Mouse (Mus musculus) hindbrain, embryonic 11.5 days (tissue): Measurements from ENCODE around the gene Fev. TPM values are rescaled to one million over a fixed set of nuclear protein-coding genes. Genes with fewer than 3 reads are reported as not detected.

ENCODE experiments used
- ATAC-seq: fragments of 200-750 bp; cut with Nextera tagmentation; 2 replicates; pipeline ENCODE4 v1.8.0; 2017; ENCODE audit warnings: mild to moderate bottlenecking, moderate TSS enrichment, moderate library complexity; ENCODE audit not compliant: low FRiP score
- DNase-seq: peaks from one replicate; pipeline ENCODE4 v3.0.0-alpha.2; 2015; ENCODE audit warnings: low spot score
- H3K27ac ChIP-seq: fragments of 300-500 bp; sonication (generic); 2 replicates; pipeline ENCODE4 v1.5.1; 2014; ENCODE audit warnings: mild to moderate bottlenecking, low read depth, low read length
- H3K27me3 ChIP-seq: fragments of 300-500 bp; sonication (generic); 2 replicates; pipeline ENCODE4 v1.6.1; 2014; ENCODE audit warnings: mild to moderate bottlenecking, low read length, moderate library complexity, mixed read lengths; ENCODE audit not compliant: control insufficient read depth, insufficient read depth
- H3K36me3 ChIP-seq: fragments of 300-500 bp; sonication (generic); 2 replicates; pipeline ENCODE4 v1.6.1; 2014; ENCODE audit warnings: mild to moderate bottlenecking, low read length, moderate library complexity, mixed read lengths; ENCODE audit not compliant: control insufficient read depth, insufficient read depth
- H3K4me1 ChIP-seq: fragments of 300-500 bp; sonication (generic); replicated peaks from 2 replicates; pipeline ENCODE4 v1.6.1; 2014; ENCODE audit warnings: low read length, mixed read lengths; ENCODE audit not compliant: control insufficient read depth, insufficient read depth
- H3K4me2 ChIP-seq: fragments of 300-500 bp; sonication (generic); replicated peaks from 2 replicates; pipeline ENCODE4 v1.6.1; 2014; ENCODE audit warnings: mild to moderate bottlenecking, low read depth, low read length
- H3K4me3 ChIP-seq: fragments of 300-500 bp; sonication (generic); 2 replicates; pipeline ENCODE4 v1.5.1; 2014; ENCODE audit warnings: low read depth, low read length
- H3K9ac ChIP-seq: fragments of 300-500 bp; sonication (generic); 2 replicates; pipeline ENCODE4 v1.6.1; 2014; ENCODE audit warnings: low read depth, low read length
- H3K9me3 ChIP-seq: fragments of 300-500 bp; sonication (generic); 2 replicates; pipeline ENCODE4 v1.6.1; 2016; ENCODE audit warnings: low read length; ENCODE audit not compliant: control insufficient read depth
- WGBS: fragments of 180-500 bp; shearing (Covaris S2); extraction: QIAGEN DNeasy Blood & Tissue Kit; methylation state at CpG from one replicate; pipeline ENCODE4 v1.1.7; 2014; 5-methylcytosine and 5-hydroxymethylcytosine counted together
- polyA plus RNA-seq: library from polyadenylated mRNA; unstranded; fragments of >200 nt; fragmentation: Nextera tagmentation; extraction: Ambion mirVana; gene quantifications from 2 replicates; pipeline ENCODE4 v1.2.1, GENCODE M21; 2014

The Fev gene
- polyA plus RNA-seq, 1 experiment from 2014 or later, result 3.0 TPM

DNA sequence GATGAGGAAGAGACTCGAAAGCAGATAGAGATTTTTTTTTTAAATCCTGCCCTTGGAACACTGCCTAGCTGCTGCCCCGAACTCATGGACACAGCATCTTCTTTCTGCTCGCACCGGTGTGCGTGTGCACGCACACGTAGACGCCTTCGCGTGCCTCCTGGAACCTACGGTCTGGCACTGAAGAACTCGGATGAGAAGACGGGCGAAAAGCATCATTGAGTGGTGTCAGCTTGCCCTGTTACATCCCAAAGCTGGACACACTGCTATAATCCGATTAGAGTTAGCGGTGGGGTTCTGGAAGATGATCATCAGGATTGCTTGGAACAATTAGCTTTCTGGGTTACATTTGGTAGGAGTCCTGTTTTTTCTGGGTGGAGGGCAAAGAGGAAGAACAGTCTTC, 26.4 kb downstream of the Fev start:
- Histone ChIP-seq H3K27me3 (peaks cover 21% of the 10 kb centered on the region), H3K36me3 (no peaks in the 10 kb centered on the region), H3K9me3 (no peaks in the 10 kb centered on the region), H3K4me1 (peaks cover 10% of the 10 kb centered on the region), H3K27ac (no peak overlapping the region), H3K4me3 (peak overlapping the region; percentile 63), H3K9ac (peak overlapping the region; percentile 27; the same call in 1 of the 2 replicates), H3K4me2 (peak overlapping the region; percentile 67)
- ATAC-seq (no peak), DNase-seq (no peak)
- 6% methylated on average over 16 of the region's 16 CpGs for WGBS

DNA sequence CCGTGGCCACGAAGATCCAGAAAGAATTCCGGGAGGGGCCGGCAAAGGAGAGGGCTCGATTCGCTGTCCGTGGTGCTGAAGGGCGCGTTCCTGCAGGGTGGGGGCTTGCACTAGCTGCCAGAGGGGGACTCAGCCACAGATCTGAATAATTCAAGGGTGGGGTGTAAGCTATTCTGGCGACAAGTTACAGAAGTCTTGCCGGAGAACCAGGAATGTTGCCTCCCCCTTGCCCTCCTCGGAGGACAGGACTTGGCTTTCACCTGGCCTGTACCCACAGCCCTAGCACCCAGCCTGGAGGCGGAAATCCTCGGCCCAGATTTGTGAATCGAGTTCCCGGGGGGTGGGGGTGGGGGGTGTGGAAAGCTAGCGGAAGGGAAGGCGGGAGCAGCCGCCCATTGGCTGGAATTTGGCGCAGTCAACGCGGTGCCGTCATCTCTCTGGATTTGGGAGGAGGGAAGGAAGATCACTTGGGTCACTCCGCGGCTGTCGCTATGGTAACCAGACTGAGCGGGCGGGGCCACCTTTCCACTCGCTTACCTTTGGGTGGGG, 27.0 kb downstream of the Fev start:
- H3K4me1 ChIP-seq, result peaks cover 12% of the 10 kb centered on the region
- H3K36me3 ChIP-seq, result no peaks in the 10 kb centered on the region
- peaks cover 23% of the 10 kb centered on the region for H3K27me3 ChIP-seq
- H3K9me3 ChIP-seq, result no peaks in the 10 kb centered on the region
- DNase-seq (peak; percentile 86), ATAC-seq (peak; percentile 49)
- H3K4me3 ChIP-seq, result peak overlapping the region; percentile 63
- H3K9ac ChIP-seq, result peak overlapping the region; percentile 42; the same call in 1 of the 2 replicates
- 0% methylated on average over 29 of the region's 29 CpGs for WGBS
- peak overlapping the region; percentile 47; the same call in 1 of the 2 replicates for H3K27ac ChIP-seq
- H3K4me2 ChIP-seq, result peak overlapping the region; percentile 67

DNA sequence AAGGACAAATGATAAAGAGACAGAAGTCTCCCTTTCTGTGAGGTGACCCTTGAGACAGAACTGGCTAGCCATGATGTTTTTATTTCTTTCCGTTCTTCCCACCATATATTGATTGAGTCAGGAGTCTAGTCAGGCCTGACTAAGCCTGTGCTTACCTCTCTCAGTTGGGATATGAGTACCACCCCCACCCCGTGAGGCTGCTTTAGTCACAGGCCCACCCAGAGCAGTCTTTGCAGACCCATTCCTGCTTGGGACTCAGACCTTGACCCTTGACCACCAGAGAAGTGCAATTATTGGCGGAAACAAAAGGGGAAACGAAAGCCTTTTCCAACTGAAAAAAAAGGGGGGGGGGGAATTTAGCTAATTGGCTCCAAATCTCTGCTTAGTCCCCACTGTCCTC, 27.5 kb downstream of the Fev start:
- Histone ChIP-seq H3K27me3 (peaks cover 23% of the 10 kb centered on the region), H3K9ac (peak overlapping the region; percentile 42; the same call in 1 of the 2 replicates)

DNA sequence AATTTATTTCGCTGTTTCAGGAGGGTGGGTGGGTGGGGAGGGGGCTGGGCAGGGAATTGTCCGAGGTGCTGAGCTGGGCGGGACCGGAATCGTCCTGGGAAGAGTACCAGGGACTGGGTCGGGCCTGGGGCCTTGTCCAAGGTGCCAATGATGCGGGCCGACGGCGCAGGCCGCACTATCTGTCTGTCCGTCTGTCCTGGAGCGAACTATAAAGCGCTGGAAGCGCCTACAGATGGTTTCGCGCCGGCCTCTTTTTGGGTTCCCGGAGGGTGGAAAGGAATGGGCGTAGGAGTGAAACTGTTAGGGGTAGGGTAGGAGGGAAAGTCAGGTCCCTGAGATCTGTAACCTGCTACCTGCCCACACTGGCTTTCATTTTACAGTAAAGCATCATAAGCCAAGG, 28.0 kb downstream of the Fev start:
- H3K36me3 ChIP-seq, result no peaks in the 10 kb centered on the region
- DNase-seq (no peak), ATAC-seq (no peak)
- peaks cover 12% of the 10 kb centered on the region for H3K4me1 ChIP-seq
- no peak overlapping the region for H3K27ac ChIP-seq
- H3K4me3 ChIP-seq, result peak overlapping the region; percentile 63
- peak overlapping the region; percentile 32; the same call in 1 of the 2 replicates for H3K9ac ChIP-seq
- H3K4me2 ChIP-seq, result peak overlapping the region; percentile 67
- peaks cover 23% of the 10 kb centered on the region for H3K27me3 ChIP-seq
- WGBS, result 3% methylated on average over 20 of the region's 20 CpGs
- no peaks in the 10 kb centered on the region for H3K9me3 ChIP-seq

More for the DNA sequence above, 27.5 kb downstream of the Fev start:
- peak; percentile 36 for DNase-seq
- no peak for ATAC-seq
- Histone ChIP-seq H3K27ac (0 out of 2 replicates have a peak overlapping the region, but pooled peaks have one; percentile 47), H3K4me1 (peaks cover 12% of the 10 kb centered on the region), H3K36me3 (no peaks in the 10 kb centered on the region), H3K4me2 (peak overlapping the region; percentile 67), H3K9me3 (no peaks in the 10 kb centered on the region), H3K4me3 (peak overlapping the region; percentile 63)
- 1% methylated on average over 4 of the region's 4 CpGs for WGBS

DNA sequence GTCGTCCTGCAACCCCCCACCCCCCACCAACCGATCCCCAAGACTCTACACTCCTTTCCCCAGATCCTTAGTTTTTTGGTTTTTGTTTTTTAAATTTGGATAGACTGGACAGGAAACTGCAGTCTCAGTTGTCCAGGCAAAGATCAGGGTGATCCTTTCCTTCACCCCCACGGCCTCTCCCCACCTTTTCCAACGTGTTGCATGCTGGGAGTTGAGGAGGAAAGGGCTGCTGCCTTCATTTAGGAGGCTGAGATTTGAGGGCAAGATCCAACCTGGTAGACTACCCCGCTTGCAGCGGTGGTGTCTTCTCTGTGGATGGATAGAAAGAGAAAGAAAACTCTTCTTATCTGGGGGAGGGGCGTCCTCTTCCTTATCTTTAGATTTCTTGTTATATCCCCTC, 28.4 kb downstream of the Fev start:
- H3K36me3 ChIP-seq, result no peaks in the 10 kb centered on the region
- peak overlapping the region; percentile 71 for H3K9ac ChIP-seq
- H3K9me3 ChIP-seq, result no peaks in the 10 kb centered on the region
- H3K4me3 ChIP-seq, result peak overlapping the region; percentile 63
- no peak for ATAC-seq
- peak; percentile 39 for DNase-seq
- 1% methylated on average over 7 of the region's 7 CpGs for WGBS
- H3K4me1 ChIP-seq, result peaks cover 14% of the 10 kb centered on the region
- no peak overlapping the region for H3K27ac ChIP-seq
- H3K27me3 ChIP-seq, result peaks cover 23% of the 10 kb centered on the region
- peak overlapping the region; percentile 67 for H3K4me2 ChIP-seq

DNA sequence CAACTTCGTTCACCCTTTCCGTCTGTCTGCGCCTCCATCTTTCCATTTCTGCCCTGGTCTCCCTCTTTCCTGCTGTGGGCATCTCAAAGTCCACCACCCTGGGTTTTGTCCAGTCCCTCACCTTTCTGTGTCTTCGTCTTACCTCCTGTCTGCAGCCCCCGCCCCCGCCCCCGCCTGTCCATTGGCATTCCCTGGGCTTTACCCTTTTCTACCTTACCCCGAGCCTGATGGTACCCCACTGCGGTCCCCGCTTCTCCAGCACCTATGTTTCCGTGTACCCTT, 28.8 kb downstream of the Fev start:
- no peak for DNase-seq
- peak overlapping the region; percentile 67 for H3K4me2 ChIP-seq

DNA sequence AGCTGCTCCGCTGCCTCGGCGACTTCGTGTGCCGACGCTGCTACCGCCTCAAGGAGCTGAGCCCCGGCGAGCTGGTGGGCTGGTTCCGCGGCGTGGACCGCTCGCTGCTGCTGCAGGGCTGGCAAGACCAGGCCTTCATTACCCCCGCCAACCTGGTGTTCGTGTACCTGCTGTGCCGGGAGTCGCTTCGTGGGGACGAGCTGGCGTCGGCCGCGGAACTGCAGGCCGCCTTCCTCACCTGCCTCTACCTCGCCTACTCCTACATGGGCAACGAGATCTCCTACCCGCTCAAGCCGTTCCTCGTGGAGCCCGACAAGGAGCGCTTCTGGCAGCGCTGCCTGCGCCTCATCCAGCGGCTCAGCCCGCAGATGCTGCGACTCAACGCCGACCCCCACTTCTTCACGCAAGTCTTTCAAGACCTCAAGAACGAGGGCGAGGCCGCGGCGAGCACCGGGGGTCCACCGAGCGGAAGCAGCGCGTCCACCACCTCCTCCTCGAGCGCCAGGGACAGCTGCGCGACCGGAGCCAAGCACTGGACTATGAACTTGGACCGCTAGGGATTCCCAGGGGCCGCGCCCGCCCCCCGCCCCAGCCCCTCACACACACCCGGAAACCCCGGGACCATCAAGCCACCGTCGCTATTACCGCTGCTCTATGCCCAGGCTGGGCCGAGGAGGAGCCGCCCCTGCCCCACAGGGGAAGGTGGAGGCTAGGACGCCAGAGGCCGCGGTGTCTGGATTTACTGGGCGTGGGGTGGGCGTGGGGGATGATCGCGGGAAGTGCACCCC, 29.4 kb downstream of the Fev start:
- peaks cover 16% of the 10 kb centered on the region for H3K4me1 ChIP-seq
- under 1% methylated on average over 70 of the region's 74 CpGs for WGBS
- DNase-seq (peak; percentile 65), ATAC-seq (no peak)
- H3K27me3 ChIP-seq, result peaks cover 23% of the 10 kb centered on the region
- H3K4me3 ChIP-seq, result peak overlapping the region; percentile 63
- H3K36me3 ChIP-seq, result no peaks in the 10 kb centered on the region
- peak overlapping the region; percentile 67 for H3K4me2 ChIP-seq
- peak overlapping the region; percentile 17; the same call in 1 of the 2 replicates for H3K27ac ChIP-seq
- H3K9ac ChIP-seq, result peak overlapping the region; percentile 71
- H3K9me3 ChIP-seq, result no peaks in the 10 kb centered on the region

More for the DNA sequence above, 28.8 kb downstream of the Fev start:
- H3K27ac ChIP-seq, result no peak overlapping the region
- peak overlapping the region; percentile 63 for H3K4me3 ChIP-seq
- H3K9me3 ChIP-seq, result no peaks in the 10 kb centered on the region
- H3K36me3 ChIP-seq, result no peaks in the 10 kb centered on the region
- peaks cover 16% of the 10 kb centered on the region for H3K4me1 ChIP-seq
- peak overlapping the region; percentile 71 for H3K9ac ChIP-seq
- ATAC-seq, result no peak
- H3K27me3 ChIP-seq, result peaks cover 23% of the 10 kb centered on the region
- WGBS, result 1% methylated on average over 11 of the region's 11 CpGs

DNA sequence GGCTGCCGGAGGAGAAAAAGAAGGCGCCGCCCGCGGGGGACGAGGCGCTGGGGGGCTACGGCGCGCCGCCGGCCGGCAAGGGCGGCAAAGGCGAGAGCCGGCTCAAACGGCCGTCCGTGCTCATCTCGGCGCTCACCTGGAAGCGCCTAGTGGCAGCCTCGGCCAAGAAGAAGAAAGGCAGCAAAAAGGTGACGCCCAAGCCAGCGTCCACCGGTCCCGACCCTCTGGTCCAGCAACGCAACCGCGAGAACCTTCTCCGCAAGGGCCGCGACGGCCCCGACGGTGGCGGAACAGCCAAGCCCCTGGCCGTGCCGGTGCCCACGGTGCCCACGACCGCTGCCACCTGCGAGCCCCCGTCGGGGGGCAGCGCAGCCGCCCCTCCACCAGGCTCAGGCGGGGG, 30.1 kb downstream of the Fev start:
- Histone ChIP-seq H3K36me3 (no peaks in the 10 kb centered on the region), H3K9ac (peak overlapping the region; percentile 71), H3K27me3 (peaks cover 23% of the 10 kb centered on the region), H3K4me1 (peaks cover 16% of the 10 kb centered on the region), H3K9me3 (no peaks in the 10 kb centered on the region), H3K27ac (peak overlapping the region; percentile 76), H3K4me3 (peak overlapping the region; percentile 63), H3K4me2 (peak overlapping the region; percentile 67)
- DNase-seq, result peak; percentile 63
- ATAC-seq, result peak; percentile 6; the same call in 1 of the 2 replicates
- WGBS, result under 1% methylated on average over 38 of the region's 48 CpGs
